Mouse (Mus musculus) hindbrain, embryonic 12.5 days (tissue): ENCODE measurements around the gene Homez. TPM values are rescaled to one million over a fixed set of nuclear protein-coding genes. Genes with fewer than 3 reads are reported as not detected.

Experiments used
- ATAC-seq: fragments of 200-750 bp; cut with Nextera tagmentation; 2 replicates; pipeline ENCODE4 v1.8.0; 2017; ENCODE audit warnings: moderate TSS enrichment; ENCODE audit not compliant: low FRiP score
- H3K27ac ChIP-seq: fragments of 300-500 bp; sonication (generic); 2 replicates; pipeline ENCODE4 v1.5.1; 2016; ENCODE audit warnings: mild to moderate bottlenecking
- H3K27me3 ChIP-seq: fragments of 300-500 bp; sonication (generic); 2 replicates; pipeline ENCODE4 v1.6.1; 2016; ENCODE audit warnings: mild to moderate bottlenecking
- H3K36me3 ChIP-seq: fragments of 300-500 bp; sonication (generic); 2 replicates; pipeline ENCODE4 v1.6.1; 2016; ENCODE audit warnings: mild to moderate bottlenecking
- H3K4me1 ChIP-seq: fragments of 300-500 bp; sonication (generic); 2 replicates; pipeline ENCODE4 v1.6.1; 2016
- H3K4me2 ChIP-seq: fragments of 300-500 bp; sonication (generic); replicated peaks from 2 replicates; pipeline ENCODE4 v1.6.1; 2016; ENCODE audit warnings: mild to moderate bottlenecking
- H3K4me3 ChIP-seq: fragments of 300-500 bp; sonication (generic); 2 replicates; pipeline ENCODE4 v1.5.1; 2016; ENCODE audit warnings: mild to moderate bottlenecking
- H3K9ac ChIP-seq: fragments of 300-500 bp; sonication (generic); 2 replicates; pipeline ENCODE4 v1.6.1; 2016; ENCODE audit warnings: mild to moderate bottlenecking, moderate library complexity
- H3K9me3 ChIP-seq: fragments of 300-500 bp; sonication (generic); replicated peaks from 2 replicates; pipeline ENCODE4 v1.6.1; 2016; ENCODE audit warnings: mild to moderate bottlenecking
- WGBS: fragments of 180-500 bp; shearing (Covaris S2); methylation state at CpG from one replicate; pipeline ENCODE4 v1.1.7; 2016; 5-methylcytosine and 5-hydroxymethylcytosine counted together
- polyA plus RNA-seq: library from polyadenylated mRNA; unstranded; fragments of >200 nt; fragmentation: Nextera tagmentation; extraction: Ambion mirVana; gene quantifications from 2 replicates; pipeline ENCODE4 v1.2.1, GENCODE M21; 2016

Gene Homez
- polyA plus RNA-seq, 1 experiment from 2014 or later = 14.0 TPM

GRCm38 (mm10) chr14:54885309-54885708 lies 14.5 kb upstream of the Homez start:
- Histone ChIP-seq H3K9me3 (no peaks in the 10 kb centered on the region), H3K4me1 (peaks cover 23% of the 10 kb centered on the region), H3K36me3 (peaks cover 4% of the 10 kb centered on the region; the same call in 1 of the 2 replicates), H3K27me3 (no peaks in the 10 kb centered on the region), H3K9ac (peak overlapping the region; percentile 27; the same call in 1 of the 2 replicates), H3K27ac (no peak overlapping the region), H3K4me3 (no peak overlapping the region), H3K4me2 (no peak overlapping the region)
- WGBS = 90% methylated on average over 11 of the region's 11 CpGs
- ATAC-seq = no peak

GRCm38 (mm10) chr14:54884022-54884712 lies 13.4 kb upstream of the Homez start:
- ATAC-seq = peak; percentile 12; the same call in 1 of the 2 replicates
- peak overlapping the region; percentile 63 for H3K4me2 ChIP-seq
- no peaks in the 10 kb centered on the region for H3K9me3 ChIP-seq
- peak overlapping the region; percentile 62 for H3K4me3 ChIP-seq
- H3K27ac ChIP-seq = peak overlapping the region; percentile 91
- peak overlapping the region; percentile 85 for H3K9ac ChIP-seq
- WGBS = 28% methylated on average over 21 of the region's 21 CpGs
- H3K36me3 ChIP-seq = peaks cover 4% of the 10 kb centered on the region; the same call in 1 of the 2 replicates
- H3K4me1 ChIP-seq = peaks cover 23% of the 10 kb centered on the region
- H3K27me3 ChIP-seq = no peaks in the 10 kb centered on the region

DNA sequence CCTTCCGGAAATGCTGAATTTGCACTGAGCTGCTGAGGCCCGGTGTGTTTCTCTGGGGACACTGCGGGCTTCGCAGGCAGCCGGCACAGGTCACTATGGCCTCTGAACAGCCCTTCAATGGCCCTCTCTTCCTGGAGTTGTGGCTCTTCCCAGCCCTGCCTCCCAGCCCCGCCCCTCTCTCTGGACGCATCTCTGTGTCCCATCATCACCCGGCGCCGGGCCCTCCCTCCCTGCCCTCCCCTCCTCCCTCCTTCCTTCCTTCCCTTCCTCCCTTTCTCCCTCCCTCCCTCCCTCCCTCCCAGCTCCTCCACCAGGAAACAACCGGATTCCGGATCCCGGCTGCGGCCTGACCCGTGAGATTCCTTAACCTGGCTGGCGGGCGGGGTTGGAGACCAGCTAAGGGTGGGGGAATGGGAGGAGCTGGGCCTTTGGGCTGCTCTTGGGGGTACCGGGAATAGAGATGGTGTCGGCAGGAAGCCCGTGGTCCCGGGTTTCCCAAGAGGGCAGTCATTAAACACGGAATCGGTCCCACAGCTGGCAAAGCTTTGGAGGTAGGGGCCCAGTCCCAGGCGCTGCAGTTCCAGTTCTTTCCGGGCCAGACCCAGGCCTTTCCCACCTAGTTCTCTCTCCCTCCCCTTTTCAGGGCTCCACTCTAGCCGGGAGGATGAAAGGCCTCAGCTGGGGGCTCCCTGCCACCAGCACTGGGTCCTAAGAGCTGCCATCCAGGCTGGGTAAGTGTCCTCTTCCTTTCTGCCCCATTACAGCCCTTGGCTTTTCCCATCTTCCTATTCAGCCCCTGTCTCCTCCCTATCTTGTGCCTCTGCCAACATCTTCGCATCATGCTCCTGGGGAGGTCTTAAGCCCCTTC lies 12.6 kb upstream of the Homez start, which contains the start of the genes Bcl2l2 and Gm20521:
Gene Bcl2l2, plus strand, starts transcription at position 224 of the 868 bp plus-strand sequence.
Gene Gm20521, plus strand, starts transcription at position 288 of the 868 bp plus-strand sequence.
- Histone ChIP-seq H3K4me2 (peak within 1 kb of the TSS; percentile 63), H3K27me3 (peaks cover 3% of the 10 kb centered on the region; the same call in 1 of the 2 replicates), H3K4me1 (peaks cover 23% of the 10 kb centered on the region), H3K9ac (peak within 1 kb of the TSS; percentile 85), H3K4me3 (peak within 1 kb of the TSS; percentile 62), H3K9me3 (no peaks in the 10 kb centered on the region), H3K27ac (peak within 1 kb of the TSS; percentile 91), H3K36me3 (peaks cover 4% of the 10 kb centered on the region; the same call in 1 of the 2 replicates)
- ATAC-seq = peak; percentile 90
- under 1% methylated on average over 27 of the region's 27 CpGs for WGBS

DNA sequence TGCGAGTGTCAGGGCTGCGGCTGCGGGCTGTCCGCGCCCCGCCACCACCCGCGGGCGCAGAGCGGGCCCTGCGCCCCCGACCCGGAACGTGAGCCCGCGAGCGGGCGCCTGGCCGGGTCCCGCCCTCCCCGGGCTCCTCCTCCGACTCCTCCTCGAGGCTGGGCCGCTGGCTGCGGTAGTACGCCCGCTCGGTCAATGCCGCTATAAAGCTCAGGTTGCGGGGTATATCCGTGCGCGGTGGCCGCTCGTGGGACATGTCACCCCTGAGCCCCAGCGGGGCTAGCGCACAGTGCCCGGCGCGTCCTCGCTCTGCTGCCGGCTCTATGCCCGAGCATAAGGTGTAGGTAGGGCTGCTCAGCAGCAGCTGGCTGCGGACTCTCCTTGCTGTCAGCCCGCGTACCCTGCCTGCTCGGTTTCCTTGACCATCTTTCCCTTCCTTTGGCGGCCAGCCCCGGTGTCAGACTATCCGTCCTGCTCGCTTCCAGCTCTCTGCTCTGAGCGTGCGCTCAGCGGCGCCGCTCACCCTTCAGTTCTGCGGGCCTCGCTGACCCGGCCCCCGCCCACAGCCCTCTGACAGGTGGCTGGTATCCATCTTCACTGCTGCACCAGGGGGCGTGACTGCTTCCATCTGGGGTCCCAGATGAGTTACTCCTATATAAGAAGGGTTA lies 6.4 kb upstream of the Homez start, which contains the start of gene Ppp1r3e:
Gene Ppp1r3e, minus strand, starts transcription at position 503 of the 668 bp plus-strand sequence.
- peaks cover 13% of the 10 kb centered on the region for H3K4me1 ChIP-seq
- ATAC-seq = peak; percentile 83

GRCm38 (mm10) chr14:54876539-54877047 lies 5.8 kb upstream of the Homez start:
- H3K9ac ChIP-seq = peak overlapping the region; percentile 88
- H3K4me2 ChIP-seq = peak overlapping the region; percentile 98
- H3K36me3 ChIP-seq = no peaks in the 10 kb centered on the region
- ATAC-seq = peak; percentile 93
- H3K4me1 ChIP-seq = peaks cover 13% of the 10 kb centered on the region
- 0% methylated on average over 48 of the region's 72 CpGs for whole genome bisulfite sequencing
- peak overlapping the region; percentile 90 for H3K27ac ChIP-seq
- H3K9me3 ChIP-seq = no peaks in the 10 kb centered on the region
- H3K4me3 ChIP-seq = peak overlapping the region; percentile 75
- H3K27me3 ChIP-seq = peaks cover 7% of the 10 kb centered on the region; the same call in 1 of the 2 replicates

More for the DNA sequence above, 6.4 kb upstream of the Homez start, which contains the start of gene Ppp1r3e:
- Histone ChIP-seq H3K27ac (peak within 1 kb of the TSS; percentile 90), H3K36me3 (no peaks in the 10 kb centered on the region), H3K4me2 (peak within 1 kb of the TSS; percentile 98), H3K9ac (peak within 1 kb of the TSS; percentile 88), H3K4me3 (peak within 1 kb of the TSS; percentile 75), H3K9me3 (no peaks in the 10 kb centered on the region), H3K27me3 (peaks cover 7% of the 10 kb centered on the region; the same call in 1 of the 2 replicates)
- WGBS = under 1% methylated on average over 45 of the region's 61 CpGs

- Histone ChIP-seq H3K4me3 (peak overlapping the region; percentile 75), H3K9me3 (no peaks in the 10 kb centered on the region), H3K4me2 (peak overlapping the region; percentile 98), H3K4me1 (peaks cover 13% of the 10 kb centered on the region), H3K9ac (peak overlapping the region; percentile 88), H3K27me3 (peaks cover 7% of the 10 kb centered on the region; the same call in 1 of the 2 replicates), H3K36me3 (no peaks in the 10 kb centered on the region), H3K27ac (peak overlapping the region; percentile 90)
- ATAC-seq = peak; percentile 60
- WGBS = 1% methylated on average over 36 of the region's 36 CpGs
Measured at GRCm38 (mm10) chr14:54875844-54876538, 5.2 kb upstream of the Homez start.

- WGBS = 91% methylated on average over 3 of the region's 3 CpGs
- peaks cover 7% of the 10 kb centered on the region; the same call in 1 of the 2 replicates for H3K27me3 ChIP-seq
- no peak overlapping the region for H3K27ac ChIP-seq
- no peak overlapping the region for H3K9ac ChIP-seq
- peaks cover 13% of the 10 kb centered on the region for H3K4me1 ChIP-seq
- H3K9me3 ChIP-seq = no peaks in the 10 kb centered on the region
- H3K4me3 ChIP-seq = no peak overlapping the region
- H3K36me3 ChIP-seq = no peaks in the 10 kb centered on the region
- H3K4me2 ChIP-seq = no peak overlapping the region
- no peak for ATAC-seq
Measured at GRCm38 (mm10) chr14:54874165-54874564, 3.4 kb upstream of the Homez start.

DNA sequence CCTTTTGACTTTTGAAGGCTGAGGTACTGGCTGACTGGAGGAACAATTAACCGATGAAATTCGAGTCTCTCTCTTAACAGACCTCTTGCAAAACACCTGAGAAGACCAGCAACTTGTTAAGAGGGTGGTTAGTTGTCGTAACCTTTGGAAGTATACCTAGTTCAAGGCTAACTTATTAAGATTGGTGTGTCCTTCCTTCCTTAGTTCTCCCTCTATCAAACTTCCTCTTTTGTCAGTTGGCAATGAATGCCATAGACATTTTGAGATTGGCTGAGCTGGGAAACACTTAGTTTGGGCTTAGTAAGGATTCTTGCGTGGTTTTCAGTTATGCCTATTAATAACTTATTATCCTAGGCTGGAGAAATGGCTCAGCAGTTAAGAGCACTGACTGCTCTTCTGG lies 2.7 kb downstream of the Homez start:
- 88% methylated on average over 4 of the region's 4 CpGs for WGBS
- peaks cover 4% of the 10 kb centered on the region for H3K4me1 ChIP-seq
- no peaks in the 10 kb centered on the region for H3K27me3 ChIP-seq

DNA sequence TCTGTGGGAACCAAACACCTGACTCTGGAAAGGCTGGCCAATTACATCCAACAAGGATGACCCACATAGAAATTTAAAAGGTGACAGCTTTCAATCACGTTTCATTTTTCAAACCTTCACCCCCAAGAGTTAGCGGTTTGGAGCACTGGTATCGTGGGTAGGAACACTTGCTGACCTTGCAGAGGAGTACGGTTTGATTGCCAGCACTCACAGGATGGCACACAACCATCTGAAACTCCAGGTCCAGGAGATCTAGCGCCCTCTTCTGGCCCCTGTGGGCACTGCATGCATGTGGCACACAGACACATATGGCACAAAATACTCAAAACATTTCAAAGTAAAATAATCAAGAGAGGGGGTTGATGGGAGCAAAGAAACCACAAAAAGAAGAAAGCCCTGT lies 3.8 kb downstream of the Homez start:
- H3K4me2 ChIP-seq = no peak overlapping the region
- no peak overlapping the region for H3K27ac ChIP-seq
- no peaks in the 10 kb centered on the region for H3K9me3 ChIP-seq
- no peaks in the 10 kb centered on the region for H3K27me3 ChIP-seq
- H3K36me3 ChIP-seq = no peaks in the 10 kb centered on the region
- H3K9ac ChIP-seq = no peak overlapping the region
- no peak overlapping the region for H3K4me3 ChIP-seq
- peaks cover 4% of the 10 kb centered on the region for H3K4me1 ChIP-seq
- 48% methylated on average over 5 of the region's 5 CpGs for WGBS
- ATAC-seq = no peak

More for the DNA sequence above, 2.7 kb downstream of the Homez start:
- Histone ChIP-seq H3K9ac (no peak overlapping the region), H3K4me3 (no peak overlapping the region), H3K9me3 (no peaks in the 10 kb centered on the region), H3K27ac (no peak overlapping the region), H3K36me3 (no peaks in the 10 kb centered on the region), H3K4me2 (no peak overlapping the region)
- ATAC-seq = no peak

DNA sequence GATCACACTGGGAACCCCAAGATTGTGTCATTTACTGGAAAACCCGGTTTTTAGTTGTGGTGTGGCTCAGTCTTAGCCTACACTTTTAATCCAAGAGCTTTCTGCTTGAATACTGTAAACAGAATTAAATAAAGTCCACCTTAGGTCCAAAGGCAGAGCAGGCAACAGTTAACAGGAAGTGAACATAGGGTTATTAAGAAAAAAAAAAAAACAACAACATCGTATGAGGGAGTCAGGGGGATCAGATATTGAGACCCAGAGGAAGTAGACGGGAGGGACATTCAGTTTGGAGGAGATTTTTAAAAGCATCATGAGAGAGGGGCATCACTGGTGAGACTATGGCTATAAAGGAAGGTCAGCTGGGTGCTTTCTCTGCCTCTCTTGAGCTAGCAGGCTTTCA lies 4.5 kb downstream of the Homez start:
- Histone ChIP-seq H3K27me3 (no peaks in the 10 kb centered on the region), H3K36me3 (no peaks in the 10 kb centered on the region), H3K27ac (no peak overlapping the region), H3K4me2 (no peak overlapping the region), H3K9me3 (no peaks in the 10 kb centered on the region), H3K4me3 (no peak overlapping the region), H3K4me1 (peaks cover 4% of the 10 kb centered on the region), H3K9ac (no peak overlapping the region)
- WGBS = 71% methylated on average over 3 of the region's 3 CpGs
- no peak for ATAC-seq

- no peaks in the 10 kb centered on the region for H3K9me3 ChIP-seq
- no peaks in the 10 kb centered on the region for H3K27me3 ChIP-seq
- H3K4me2 ChIP-seq = no peak overlapping the region
- 85% methylated on average over 5 of the region's 5 CpGs for WGBS
- no peak for ATAC-seq
- H3K36me3 ChIP-seq = no peaks in the 10 kb centered on the region
- no peak overlapping the region for H3K9ac ChIP-seq
- H3K4me1 ChIP-seq = peaks cover 4% of the 10 kb centered on the region
- no peak overlapping the region for H3K4me3 ChIP-seq
- no peak overlapping the region for H3K27ac ChIP-seq
Measured at GRCm38 (mm10) chr14:54865626-54866025, 5.1 kb downstream of the Homez start.
